Mouse (Mus musculus): ENCODE data around the gene Ets2.

DNA sequence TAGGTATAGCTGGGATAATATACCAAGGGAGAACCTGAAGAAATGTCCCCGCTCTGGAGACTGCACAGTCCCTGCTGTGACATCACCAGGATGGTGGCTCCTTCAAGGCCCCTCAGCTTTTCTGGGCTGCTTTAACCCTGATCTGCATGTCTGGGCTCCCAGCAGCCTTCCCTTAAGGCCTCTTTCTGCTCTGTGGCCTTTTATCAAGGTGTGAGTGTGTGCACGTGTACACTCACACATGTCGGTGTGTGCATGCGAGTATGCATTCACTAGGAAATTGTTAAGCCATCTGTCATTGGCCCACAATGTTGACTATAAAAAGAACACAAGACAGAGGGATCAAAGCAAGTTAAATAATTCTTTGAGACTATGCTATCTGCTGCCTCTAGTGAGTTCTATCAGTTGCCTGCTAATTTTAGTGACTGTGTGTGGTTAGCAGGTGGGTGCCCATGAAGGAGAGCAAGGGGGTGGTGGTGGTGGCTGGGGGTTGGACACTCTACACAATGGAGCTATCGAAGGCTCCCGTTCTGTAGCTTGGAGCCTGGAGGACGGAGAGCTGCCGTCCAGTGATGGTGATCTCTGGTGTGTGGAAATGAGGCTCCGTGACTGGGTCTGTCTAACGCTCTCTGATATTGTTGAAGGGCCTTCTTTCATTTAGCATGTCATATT, 2.9 kb downstream of the Ets2 start:
- TF ChIP-seq HCFC1 (IDR thresholded peaks at IDR 0.05; ENCODE audit: borderline replicate concordance, insufficient read depth, low read length) (no peak), MAFK (IDR thresholded peaks at IDR 0.05; ENCODE audit: insufficient read depth, low read depth, low read length) (no peak)

All from ES-E14 (cell line).